Mouse (Mus musculus) liver, embryonic 11.5 days (tissue): Measurements from ENCODE around the gene a. TPM values are rescaled to one million over a fixed set of nuclear protein-coding genes. Genes with fewer than 3 reads are reported as not detected.
"Not testable (repeated sequence)": the region's sequence is repeated elsewhere in the genome, so short reads cannot be mapped to it uniquely, and the experiment has no call there.

ENCODE experiments used
- ATAC-seq: fragments of 200-750 bp; cut with Nextera tagmentation; replicated peaks from 2 replicates; pipeline ENCODE4 v1.8.0; 2017; ENCODE audit warnings: moderate number of reproducible peaks, mild to moderate bottlenecking, moderate TSS enrichment, moderate library complexity; ENCODE audit not compliant: low FRiP score
- DNase-seq: peaks from one replicate; pipeline ENCODE4 v3.0.0-alpha.2; 2017; ENCODE audit warnings: low spot score
- H3K27ac ChIP-seq: fragments of 300-500 bp; sonication (generic); 2 replicates; pipeline ENCODE4 v1.5.1; 2014; ENCODE audit warnings: mild to moderate bottlenecking, low read depth, low read length, control low read depth
- H3K27me3 ChIP-seq: fragments of 300-500 bp; sonication (generic); replicated peaks from 2 replicates; pipeline ENCODE4 v1.6.1; 2014; ENCODE audit warnings: low read length, mixed read lengths; ENCODE audit not compliant: control insufficient read depth, insufficient read depth
- H3K36me3 ChIP-seq: fragments of 300-500 bp; sonication (generic); 2 replicates; pipeline ENCODE4 v1.6.1; 2014; ENCODE audit warnings: mild to moderate bottlenecking, low read length, moderate library complexity, mixed read lengths; ENCODE audit not compliant: control insufficient read depth, insufficient read depth
- H3K4me1 ChIP-seq: fragments of 300-500 bp; sonication (generic); replicated peaks from 2 replicates; pipeline ENCODE4 v1.6.1; 2014; ENCODE audit warnings: low read length, mixed read lengths; ENCODE audit not compliant: control insufficient read depth, insufficient read depth
- H3K4me2 ChIP-seq: fragments of 300-500 bp; sonication (generic); 2 replicates; pipeline ENCODE4 v1.6.1; 2014; ENCODE audit warnings: mild to moderate bottlenecking, control low read depth, moderate library complexity
- H3K4me3 ChIP-seq: fragments of 300-500 bp; sonication (generic); 2 replicates; pipeline ENCODE4 v1.5.1; 2014; ENCODE audit warnings: low read depth, low read length, control low read depth
- H3K9ac ChIP-seq: fragments of 300-500 bp; sonication (generic); 2 replicates; pipeline ENCODE4 v1.6.1; 2014; ENCODE audit warnings: low read depth, low read length, control low read depth
- H3K9me3 ChIP-seq: fragments of 300-500 bp; sonication (generic); 2 replicates; pipeline ENCODE4 v1.6.1; 2016; ENCODE audit warnings: low read length, inconsistent platforms, mixed read lengths; ENCODE audit not compliant: control insufficient read depth
- WGBS: fragments of 180-500 bp; shearing (Covaris S2); extraction: QIAGEN DNeasy Blood & Tissue Kit; methylation state at CpG from one replicate; pipeline ENCODE4 v1.1.7; 2014; 5-methylcytosine and 5-hydroxymethylcytosine counted together
- polyA plus RNA-seq: library from polyadenylated mRNA; unstranded; fragments of >200 nt; fragmentation: Nextera tagmentation; extraction: Ambion mirVana; gene quantifications from 2 replicates; pipeline ENCODE4 v1.2.1, GENCODE M21; 2014

The a gene
- polyA plus RNA-seq, 1 experiment from 2014 or later, result 0.62 TPM

DNA sequence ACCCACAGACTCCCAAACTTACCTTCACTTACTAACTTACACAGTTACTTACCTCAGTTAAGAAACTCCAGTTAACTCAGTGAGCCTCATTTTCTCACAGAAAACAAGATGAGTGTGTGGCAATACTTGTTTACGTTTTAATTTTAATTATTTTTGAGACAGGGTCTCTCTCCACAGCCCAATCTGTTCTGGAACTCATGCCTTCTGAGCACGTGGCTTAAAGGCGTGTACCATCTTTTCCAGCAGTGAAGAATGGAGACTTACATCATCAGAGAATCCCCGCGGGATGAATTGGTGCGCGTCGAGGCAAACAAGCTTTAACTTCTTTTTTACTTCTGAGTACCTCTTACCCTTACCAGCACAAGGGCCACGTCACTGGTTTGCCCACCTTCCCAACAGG, 158.7 kb downstream of the a start:
- no peaks in the 10 kb centered on the region; the same call in 1 of the 2 replicates for H3K27me3 ChIP-seq
- H3K36me3 ChIP-seq, result no peaks in the 10 kb centered on the region
- ATAC-seq, result no peak
- WGBS, result 73% methylated on average over 9 of the region's 9 CpGs
- H3K9ac ChIP-seq, result no peak overlapping the region
- no peak overlapping the region for H3K27ac ChIP-seq
- no peak overlapping the region for H3K4me3 ChIP-seq
- H3K9me3 ChIP-seq, result no peaks in the 10 kb centered on the region
- no peak overlapping the region for H3K4me2 ChIP-seq
- no peaks in the 10 kb centered on the region; the same call in 1 of the 2 replicates for H3K4me1 ChIP-seq
- DNase-seq, result no peak

DNA sequence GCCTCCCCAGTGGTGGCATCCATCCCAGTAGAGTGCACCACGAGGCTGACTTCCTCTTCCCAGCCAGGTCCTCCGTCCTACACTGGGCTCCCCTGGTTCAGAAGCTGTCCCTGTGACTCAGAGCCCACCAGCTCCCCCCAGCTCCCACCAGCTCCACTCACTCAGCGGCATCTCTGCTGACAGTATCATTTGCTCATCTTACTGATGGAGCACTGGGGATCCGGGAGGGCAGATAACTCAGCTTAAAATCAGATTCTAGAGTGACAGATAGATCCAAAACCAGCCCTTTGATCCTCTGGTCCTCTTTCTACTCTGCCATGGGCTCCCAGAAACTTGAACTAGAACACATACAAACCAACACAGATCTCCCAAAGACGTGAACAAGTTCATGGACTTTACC, 159.4 kb downstream of the a start:
- H3K4me3 ChIP-seq, result no peak overlapping the region
- H3K4me1 ChIP-seq, result no peaks in the 10 kb centered on the region; the same call in 1 of the 2 replicates
- WGBS, result 35% methylated on average over 5 of the region's 5 CpGs
- H3K4me2 ChIP-seq, result no peak overlapping the region
- DNase-seq (no peak), ATAC-seq (no peak)
- no peak overlapping the region for H3K9ac ChIP-seq
- H3K27ac ChIP-seq, result no peak overlapping the region
- no peaks in the 10 kb centered on the region; the same call in 1 of the 2 replicates for H3K27me3 ChIP-seq
- H3K36me3 ChIP-seq, result no peaks in the 10 kb centered on the region
- no peaks in the 10 kb centered on the region for H3K9me3 ChIP-seq

DNA sequence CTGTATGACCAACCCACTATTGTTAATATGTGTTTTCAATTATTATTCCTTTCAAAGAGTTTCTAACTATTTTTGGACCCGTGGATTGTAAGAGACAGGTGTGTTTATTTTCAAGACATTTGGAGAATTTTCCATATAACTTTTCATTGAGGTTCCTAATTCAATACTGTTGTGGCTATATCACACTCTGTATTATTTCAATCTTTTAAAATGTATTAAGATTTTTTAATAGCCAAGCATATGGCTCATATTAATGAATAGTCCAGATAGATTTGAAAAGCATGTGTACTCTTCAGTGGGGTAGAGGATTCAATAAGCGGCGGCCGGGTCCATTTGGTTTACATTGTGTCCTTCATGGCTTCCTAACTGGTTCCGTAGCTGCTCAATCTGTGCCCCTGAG, 168.3 kb downstream of the a start:
- Histone ChIP-seq H3K4me3 (no peak overlapping the region), H3K4me1 (no peaks in the 10 kb centered on the region), H3K27ac (no peak overlapping the region), H3K4me2 (no peak overlapping the region), H3K9ac (no peak overlapping the region), H3K9me3 (no peaks in the 10 kb centered on the region), H3K27me3 (no peaks in the 10 kb centered on the region; the same call in 1 of the 2 replicates), H3K36me3 (no peaks in the 10 kb centered on the region)
- no peak for DNase-seq
- 88% methylated on average over 5 of the region's 5 CpGs for WGBS
- no peak for ATAC-seq

DNA sequence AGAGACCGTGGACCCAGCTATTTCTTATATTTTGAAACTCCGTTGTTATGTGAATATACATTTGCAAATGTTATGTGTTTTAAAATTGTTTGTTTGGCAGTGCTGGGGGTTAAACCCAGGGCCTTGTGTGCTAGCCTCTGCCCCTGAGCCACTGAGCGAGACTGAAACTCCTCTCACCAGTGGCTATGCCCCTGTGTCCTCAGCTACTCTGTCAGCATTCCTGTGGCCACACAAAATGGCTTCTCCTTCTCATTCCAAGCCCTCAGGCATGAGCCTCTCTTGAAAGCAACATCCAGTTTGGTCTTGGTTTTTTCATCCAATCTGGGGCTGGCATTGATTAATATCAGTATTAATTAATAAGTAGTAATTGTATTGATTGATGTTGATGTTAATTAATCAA, 168.7 kb downstream of the a start:
- Histone ChIP-seq H3K4me1 (no peaks in the 10 kb centered on the region), H3K4me2 (no peak overlapping the region), H3K36me3 (no peaks in the 10 kb centered on the region), H3K9ac (no peak overlapping the region), H3K9me3 (no peaks in the 10 kb centered on the region), H3K4me3 (no peak overlapping the region), H3K27me3 (no peaks in the 10 kb centered on the region; the same call in 1 of the 2 replicates), H3K27ac (no peak overlapping the region)
- DNase-seq (no peak), ATAC-seq (no peak)
- 83% methylated on average over 3 of the region's 3 CpGs for WGBS

DNA sequence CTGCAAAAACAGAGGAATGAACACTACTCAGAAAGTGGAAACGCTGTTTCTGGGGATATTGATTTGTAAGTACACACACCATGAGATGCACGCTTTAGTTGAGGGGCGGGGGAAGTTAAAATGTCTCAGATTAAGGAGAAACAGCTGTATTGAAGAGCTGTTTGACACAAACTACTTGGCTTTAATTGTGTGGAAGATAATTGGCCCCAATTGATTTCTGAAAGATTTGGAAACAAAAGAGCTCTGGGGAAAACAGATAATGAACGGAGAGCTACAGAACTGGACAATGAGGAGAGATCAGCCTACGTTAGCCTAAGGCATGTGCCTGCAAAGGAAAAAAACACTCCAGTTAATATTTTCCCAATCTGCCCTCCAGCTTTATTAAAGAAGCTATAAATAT, 172.0 kb downstream of the a start:
- ATAC-seq, result no peak
- Histone ChIP-seq H3K4me1 (no peaks in the 10 kb centered on the region), H3K4me3 (no peak overlapping the region), H3K9ac (no peak overlapping the region), H3K4me2 (no peak overlapping the region), H3K27ac (no peak overlapping the region), H3K9me3 (no peaks in the 10 kb centered on the region), H3K27me3 (no peaks in the 10 kb centered on the region), H3K36me3 (no peaks in the 10 kb centered on the region)
- WGBS, result 63% methylated on average over 5 of the region's 5 CpGs
- DNase-seq, result no peak

DNA sequence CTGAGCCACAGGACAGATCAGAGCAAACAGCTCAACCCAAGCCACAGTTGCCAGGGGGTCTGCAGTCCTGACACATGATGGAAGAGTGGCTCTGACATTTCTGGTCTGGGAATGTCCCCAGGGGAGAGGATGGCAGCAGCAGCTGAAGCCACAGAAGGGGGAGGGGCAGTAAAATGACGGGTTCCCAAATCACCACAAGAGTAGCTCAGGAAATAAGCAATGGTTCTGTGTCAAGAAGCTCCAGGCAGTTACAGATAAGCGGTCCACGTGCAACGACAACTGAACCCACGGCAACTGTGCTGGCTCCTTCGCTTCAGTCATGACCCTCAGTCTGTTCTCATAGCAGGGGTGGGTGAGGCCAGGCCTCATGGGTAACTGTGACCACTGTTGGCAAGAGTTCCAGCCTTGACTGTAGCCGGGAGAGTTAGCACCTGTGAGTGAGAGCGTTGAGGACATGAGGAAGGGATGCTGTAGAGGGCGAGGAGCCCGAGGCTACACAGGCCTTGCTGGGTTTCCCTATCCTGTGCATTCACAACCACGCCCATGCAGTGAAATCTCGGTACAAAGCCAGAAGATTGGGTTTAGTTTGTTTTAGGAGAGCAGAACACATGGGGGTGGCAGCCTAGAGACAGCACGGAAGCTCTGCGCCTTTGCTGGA, 178.7 kb downstream of the a start:
- WGBS, result 44% methylated on average over 14 of the region's 14 CpGs
- ATAC-seq, result not testable (repeated sequence)

DNA sequence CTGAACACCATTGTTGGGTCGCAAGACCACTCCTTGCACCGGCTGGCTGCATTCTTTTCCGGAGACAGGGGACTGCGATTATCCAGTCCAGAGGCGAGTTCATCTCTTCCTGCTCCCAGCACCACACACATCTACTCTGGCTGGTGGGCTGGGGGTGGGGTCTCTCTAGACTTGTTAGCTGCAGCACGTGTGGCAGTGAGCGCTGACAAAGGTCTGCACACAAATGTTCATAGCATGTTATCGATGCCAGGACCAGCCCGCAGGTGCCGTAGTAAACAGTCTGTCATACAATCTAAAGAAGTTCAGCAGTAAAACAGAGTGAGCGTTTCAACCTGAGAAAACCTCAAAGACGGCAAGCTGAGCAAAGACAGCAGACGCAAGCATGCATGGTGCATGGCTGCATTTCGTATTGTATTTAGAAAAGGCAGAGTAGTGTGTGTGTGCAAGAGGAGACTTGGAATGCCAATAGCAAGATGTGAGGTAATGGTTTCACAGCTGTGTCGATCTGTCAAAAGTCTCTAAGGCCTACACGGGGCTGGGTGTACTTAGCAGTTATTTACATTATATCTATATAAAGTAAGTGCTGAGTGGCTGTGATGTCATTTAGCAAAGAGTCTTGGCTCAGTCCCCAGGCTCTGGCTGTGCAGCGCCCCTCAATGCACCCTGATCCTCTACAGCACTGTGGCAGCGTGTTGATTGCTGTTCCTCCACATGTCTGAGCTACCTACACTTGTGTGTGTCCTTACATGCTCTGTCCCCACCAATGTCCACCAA, 180.9 kb downstream of the a start:
- Histone ChIP-seq H3K27ac (no peak overlapping the region), H3K4me3 (no peak overlapping the region), H3K9ac (no peak overlapping the region), H3K4me1 (no peaks in the 10 kb centered on the region), H3K9me3 (no peaks in the 10 kb centered on the region), H3K4me2 (no peak overlapping the region), H3K27me3 (no peaks in the 10 kb centered on the region), H3K36me3 (no peaks in the 10 kb centered on the region)
- DNase-seq (no peak), ATAC-seq (no peak)
- 61% methylated on average over 18 of the region's 18 CpGs for WGBS

More for the DNA sequence above, 178.7 kb downstream of the a start:
- H3K36me3 ChIP-seq, H3K4me2 ChIP-seq, H3K27ac ChIP-seq, H3K9me3 ChIP-seq, H3K27me3 ChIP-seq, H3K9ac ChIP-seq, H3K4me1 ChIP-seq, H3K4me3 ChIP-seq, DNase-seq: not testable (repeated sequence)

DNA sequence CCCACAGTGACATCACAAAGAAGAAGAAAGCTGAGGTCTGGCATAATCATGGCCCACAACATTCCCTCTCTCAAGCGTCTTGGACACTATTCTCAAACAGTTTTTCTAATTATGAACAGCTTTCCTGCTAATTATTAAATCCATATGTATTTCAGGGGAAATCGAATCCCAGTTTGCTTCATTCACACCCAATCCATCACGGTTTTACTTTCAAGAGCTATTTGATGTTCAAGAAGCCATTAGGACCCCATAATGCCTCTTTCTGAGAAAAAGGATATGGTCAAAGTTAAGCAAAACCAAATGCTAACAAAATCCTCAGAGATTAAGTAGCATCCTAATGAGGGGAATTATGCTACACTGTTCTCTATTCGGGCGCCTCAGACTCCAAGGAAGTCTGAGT, 181.8 kb downstream of the a start:
- H3K36me3 ChIP-seq, result no peaks in the 10 kb centered on the region
- no peaks in the 10 kb centered on the region for H3K4me1 ChIP-seq
- WGBS, result 68% methylated on average over 5 of the region's 5 CpGs
- no peak overlapping the region for H3K4me3 ChIP-seq
- no peak overlapping the region for H3K9ac ChIP-seq
- H3K27ac ChIP-seq, result no peak overlapping the region
- H3K9me3 ChIP-seq, result no peaks in the 10 kb centered on the region
- H3K27me3 ChIP-seq, result no peaks in the 10 kb centered on the region
- DNase-seq, result no peak
- no peak overlapping the region for H3K4me2 ChIP-seq
- ATAC-seq, result no peak

DNA sequence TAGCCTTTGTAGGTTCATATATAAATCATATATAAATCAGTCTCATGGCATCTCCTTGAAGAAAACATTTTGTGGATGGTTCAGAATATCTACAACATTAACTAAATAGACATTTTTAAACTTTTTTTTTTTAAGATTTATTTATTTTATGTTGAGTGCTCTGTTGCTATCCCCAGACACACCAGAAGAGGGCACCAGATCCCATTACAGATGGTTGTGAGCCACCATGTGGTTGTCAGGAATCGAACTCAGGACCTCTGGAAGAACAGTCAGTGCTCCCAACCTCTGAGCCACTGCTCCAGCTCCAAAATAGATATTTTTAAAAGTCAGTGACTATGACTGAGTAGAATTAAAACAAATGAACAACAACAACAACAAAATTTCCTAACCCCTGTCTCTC, 195.4 kb downstream of the a start:
- no peak overlapping the region for H3K27ac ChIP-seq
- 61% methylated on average over 1 of the region's 1 CpGs for WGBS

More for the DNA sequence above, 195.4 kb downstream of the a start:
- Histone ChIP-seq H3K27me3 (no peaks in the 10 kb centered on the region), H3K4me2 (no peak overlapping the region), H3K4me3 (no peak overlapping the region), H3K4me1 (no peaks in the 10 kb centered on the region), H3K36me3 (no peaks in the 10 kb centered on the region), H3K9me3 (no peaks in the 10 kb centered on the region), H3K9ac (no peak overlapping the region)
- ATAC-seq (no peak), DNase-seq (no peak)
